7 mouse cellular contexts compared by ENCODE assay signal in genomic region chr9:112235696-112236397, GRCm38 (mm10). TPM values are rescaled to one million over a fixed set of nuclear protein-coding genes. Genes with fewer than 3 reads are reported as not detected.
DNase-seq lines count a peak whose midpoint lies in the region; ATAC-seq and TF ChIP-seq lines count a peak whose summit lies in the region.

Gene Arpp21, minus strand, starts transcription at chr9:112235938.

- intact Hi-C loops in gastrocnemius, postnatal 14 days (cut with DNase I; ENCODE audit: low total_unique reads), result no loop called here

- H3K4me2 ChIP-seq in lung, postnatal 0 days (replicated peaks; ENCODE audit: low read depth, low read length), result peak within 1 kb of the TSS; percentile 46
- H3K4me2 ChIP-seq in limb, embryonic 13.5 days (replicated peaks), result peak within 1 kb of the TSS; percentile 86

- H3K36me3 ChIP-seq in lung, postnatal 0 days (ENCODE audit: insufficient read depth, low read length), result no peaks in the 10 kb centered on the region
- no peaks in the 10 kb centered on the region for H3K36me3 ChIP-seq in limb, embryonic 13.5 days

- no peak for ATAC-seq in lung, postnatal 0 days
- ATAC-seq in limb, embryonic 13.5 days (ENCODE audit: low FRiP score, low read depth), result peak; percentile 45; the same call in 1 of the 2 replicates

- TF ChIP-seq EP300 in lung, postnatal 0 days (IDR thresholded peaks at IDR 0.05), result no peak

- 19% methylated on average over 16 of the region's 16 CpGs for WGBS in lung, postnatal 0 days
- 22% methylated on average over 16 of the region's 16 CpGs for WGBS in limb, embryonic 13.5 days

- no peak for TF ChIP-seq CTCF in lung, postnatal 0 days (IDR thresholded peaks at IDR 0.05)

- H3K9ac ChIP-seq in lung, postnatal 0 days (replicated peaks; ENCODE audit: low read depth), result no peak within 1 kb of the TSS
- peak within 1 kb of the TSS; percentile 50 for H3K9ac ChIP-seq in limb, embryonic 13.5 days

- peaks cover 28% of the 10 kb centered on the region for H3K27me3 ChIP-seq in lung, postnatal 0 days (replicated peaks; ENCODE audit: insufficient read depth, low read length)
- peaks cover 74% of the 10 kb centered on the region for H3K27me3 ChIP-seq in limb, embryonic 13.5 days

- peak within 1 kb of the TSS; percentile 19 for H3K4me3 ChIP-seq in lung, postnatal 0 days (ENCODE audit: low read depth, low read length)
- H3K4me3 ChIP-seq in limb, embryonic 13.5 days, result peak within 1 kb of the TSS; percentile 48

- no peak for DNase-seq in lung, postnatal 0 days (ENCODE audit: low spot score)
- DNase-seq in lung, postnatal 36 days, result no peak
- DNase-seq in cerebellum, postnatal 25 days, result peak; percentile 68 to 76
- no peak for DNase-seq in gastrocnemius, postnatal 14 days
- DNase-seq in MN1 (ENCODE audit: low spot score), result no peak
- no peak for DNase-seq in adrenal gland, postnatal 25 days

- no peaks in the 10 kb centered on the region for H3K4me1 ChIP-seq in lung, postnatal 0 days (ENCODE audit: insufficient read depth, low read depth, low read length)
- H3K4me1 ChIP-seq in limb, embryonic 13.5 days, result peaks cover 19% of the 10 kb centered on the region

- no peaks in the 10 kb centered on the region for H3K9me3 ChIP-seq in lung, postnatal 0 days (ENCODE audit: low read length)
- H3K9me3 ChIP-seq in limb, embryonic 13.5 days, result no peaks in the 10 kb centered on the region

- H3K27ac ChIP-seq in lung, postnatal 0 days (ENCODE audit: low read length), result no peak within 1 kb of the TSS
- no peak within 1 kb of the TSS for H3K27ac ChIP-seq in limb, embryonic 13.5 days

RNA-seq across cellular contexts. Expression of gene Arpp21, which starts in this region (rescaled TPM):
- 0.07 TPM in 1 of 2 replicates, not detected in the other for polyA plus RNA-seq in lung, postnatal 0 days (2015; fragmentation: Nextera tagmentation; extraction: Ambion mirVana)
- 10 to 100 TPM; 35.9 to 42.1 TPM for total RNA-seq in gastrocnemius, postnatal 14 days (2021)
- polyA plus RNA-seq in limb, embryonic 13.5 days (2015; fragmentation: Nextera tagmentation; extraction: Ambion mirVana), result 18.9 and 22.7 TPM in 2 replicates
- total RNA-seq in adrenal gland, postnatal 25 days (2021), result 0.24 TPM in 1 of 2 replicates, not detected in the other

Comparison
In these comparisons a context has a peak if more than half of its experiments do, and no peak if none do; other contexts are left out.
1. RNA of gene Arpp21 (total RNA-seq): 35.9 to 42.1 TPM in gastrocnemius, postnatal 14 days; 0.24 TPM in adrenal gland, postnatal 25 days; every median in the first group is over 10 times any median in the second.
2. RNA of gene Arpp21 (polyA plus RNA-seq): 18.9 to 22.7 TPM in limb, embryonic 13.5 days; 0.07 TPM in lung, postnatal 0 days; every median in the first group is over 10 times any median in the second.
3. DNase-seq: peak in cerebellum, postnatal 25 days (2 of 2); none in lung, postnatal 0 days (single experiment), lung, postnatal 36 days (single experiment), gastrocnemius, postnatal 14 days (single experiment), MN1 (single experiment) and adrenal gland, postnatal 25 days (single experiment).